Mouse (Mus musculus): ENCODE data around the gene Celf5.

The Celf5 gene

DNA sequence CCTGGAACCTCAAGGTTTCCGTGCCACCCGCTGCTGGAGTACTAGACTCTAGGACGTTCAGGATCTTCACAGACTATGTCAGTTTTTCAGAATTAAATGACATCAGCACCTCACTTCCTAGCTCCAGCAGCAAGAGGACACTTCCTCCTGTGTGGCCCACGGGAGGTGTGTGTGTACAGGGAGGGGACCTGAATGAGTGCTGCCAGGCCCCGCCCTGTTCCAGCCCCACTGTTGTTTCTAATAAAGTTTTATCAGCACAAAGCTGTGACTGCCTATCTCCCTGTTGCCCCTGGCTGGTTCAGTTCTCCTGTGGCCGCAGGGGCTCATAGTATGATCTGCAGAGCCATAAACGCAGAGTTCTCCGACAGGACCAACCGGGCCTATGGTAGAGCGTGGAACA is 8.0 kb downstream of the Celf5 start:
- DNase-seq (ENCODE audit: extremely low spot score, low spot score): no peak

DNA sequence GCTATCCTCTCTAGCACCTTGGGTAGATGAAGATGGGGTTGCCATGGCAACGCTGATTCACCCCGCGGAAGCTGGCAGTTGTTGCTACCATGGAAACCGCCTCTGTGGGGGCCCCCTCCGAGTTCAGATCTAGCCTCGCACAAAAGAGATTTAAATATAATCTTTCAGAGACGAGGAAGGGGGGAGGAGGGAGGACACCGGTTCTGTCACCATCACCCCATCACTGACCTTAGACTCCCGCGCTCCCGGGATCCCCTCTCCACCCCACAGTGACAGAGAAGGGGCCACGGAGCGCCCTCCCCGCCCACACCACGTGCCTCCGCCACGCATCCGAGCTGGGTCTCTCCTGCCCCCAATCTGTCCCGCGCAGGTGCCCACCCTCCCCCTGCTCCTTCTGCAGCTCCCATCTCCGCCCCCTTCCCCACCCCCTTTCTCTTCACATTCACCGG is 9.5 kb downstream of the Celf5 start:
- DNase-seq (ENCODE audit: extremely low spot score, low spot score): peak; percentile 57

DNA sequence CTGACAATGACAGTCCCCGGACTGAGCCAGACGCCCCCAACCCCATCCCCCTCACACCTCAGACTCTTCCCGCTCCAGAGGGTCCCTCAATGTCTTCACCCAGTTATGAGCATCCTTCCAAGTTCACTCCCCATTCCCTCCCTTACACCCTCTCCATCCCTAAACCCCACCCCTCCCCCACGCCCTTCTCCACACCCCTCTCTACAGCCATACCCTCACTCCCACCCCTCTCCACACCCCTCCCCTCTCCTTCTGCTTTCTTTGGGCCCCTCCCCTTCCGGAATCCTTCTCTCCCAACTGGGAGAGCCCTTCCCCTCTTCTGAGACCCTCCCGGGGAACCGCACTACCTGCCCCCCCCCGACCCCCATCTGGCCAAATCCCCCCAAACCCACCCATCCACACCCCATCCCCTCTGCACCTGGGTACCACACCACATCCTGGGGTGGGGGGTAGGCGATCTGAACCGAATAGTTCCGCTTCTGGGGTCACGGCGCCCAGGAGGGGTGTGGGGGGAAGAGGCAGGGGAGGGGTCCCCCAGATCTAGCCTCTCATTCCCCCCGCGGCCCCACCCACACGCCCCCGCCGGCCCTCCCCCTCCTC is 10.0 kb downstream of the Celf5 start:
- no peak for DNase-seq (ENCODE audit: extremely low spot score, low spot score)

DNA sequence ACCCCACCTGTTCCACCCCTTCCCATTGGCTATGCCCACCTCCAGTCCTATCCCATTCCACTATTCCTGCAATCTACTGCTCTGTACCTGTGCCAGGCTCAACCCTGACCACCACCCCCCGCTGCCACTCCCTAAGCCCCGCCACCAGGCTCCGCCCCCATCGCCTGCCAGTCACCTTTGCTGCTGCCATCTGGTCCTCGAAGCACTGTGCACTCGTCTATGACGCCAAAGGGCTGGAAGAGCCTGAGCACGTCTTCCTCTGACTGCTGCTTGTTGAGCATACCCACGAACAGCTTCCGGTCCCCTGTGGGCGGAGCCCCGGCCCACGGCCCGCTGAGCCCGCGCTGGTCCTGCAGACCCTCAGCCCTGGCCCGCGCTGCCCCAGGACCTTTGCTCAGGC is 12.1 kb downstream of the Celf5 start:
- no peak for DNase-seq (ENCODE audit: extremely low spot score, low spot score)

- DNase-seq (ENCODE audit: extremely low spot score, low spot score): no peak
Measured at GRCm38 (mm10) chr10:81469253-81469652, 13.3 kb downstream of the Celf5 start.

DNA sequence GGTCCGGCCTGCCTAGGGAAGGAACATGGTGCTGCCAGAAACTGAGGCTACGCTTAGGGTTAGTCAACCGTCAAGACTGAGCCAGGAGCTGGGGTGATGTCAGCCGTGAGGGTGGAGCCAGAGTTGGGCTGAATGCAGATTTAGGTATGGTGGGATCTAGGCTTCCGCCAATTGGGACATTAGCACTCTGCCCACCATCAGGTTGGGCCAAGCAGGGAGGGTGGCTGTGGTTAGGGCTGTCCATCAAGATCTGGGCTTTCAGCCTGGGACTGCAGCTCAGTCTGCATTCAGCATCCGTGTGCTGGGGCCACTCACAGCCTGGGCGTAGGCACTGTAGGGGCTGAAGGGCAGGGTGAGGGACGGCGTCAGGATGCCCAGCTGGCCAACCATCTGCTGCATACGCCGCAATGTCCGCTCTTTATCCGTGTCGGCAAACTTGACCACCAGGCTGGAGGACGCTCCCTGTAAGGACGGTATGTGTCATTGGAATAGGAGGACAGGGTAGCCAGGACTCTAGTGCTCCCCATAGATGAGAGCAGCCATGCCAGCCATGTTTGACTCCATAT is 14.8 kb downstream of the Celf5 start:
- no peak for DNase-seq (ENCODE audit: extremely low spot score, low spot score)

GRCm38 (mm10) chr10:81466881-81467280 is 15.6 kb downstream of the Celf5 start:
- no peak for DNase-seq (ENCODE audit: extremely low spot score, low spot score)

GRCm38 (mm10) chr10:81466066-81466465 is 16.4 kb downstream of the Celf5 start:
- DNase-seq (ENCODE audit: extremely low spot score, low spot score): no peak

GRCm38 (mm10) chr10:81465265-81465645 is 17.3 kb downstream of the Celf5 start:
- no peak for DNase-seq (ENCODE audit: extremely low spot score, low spot score)

DNA sequence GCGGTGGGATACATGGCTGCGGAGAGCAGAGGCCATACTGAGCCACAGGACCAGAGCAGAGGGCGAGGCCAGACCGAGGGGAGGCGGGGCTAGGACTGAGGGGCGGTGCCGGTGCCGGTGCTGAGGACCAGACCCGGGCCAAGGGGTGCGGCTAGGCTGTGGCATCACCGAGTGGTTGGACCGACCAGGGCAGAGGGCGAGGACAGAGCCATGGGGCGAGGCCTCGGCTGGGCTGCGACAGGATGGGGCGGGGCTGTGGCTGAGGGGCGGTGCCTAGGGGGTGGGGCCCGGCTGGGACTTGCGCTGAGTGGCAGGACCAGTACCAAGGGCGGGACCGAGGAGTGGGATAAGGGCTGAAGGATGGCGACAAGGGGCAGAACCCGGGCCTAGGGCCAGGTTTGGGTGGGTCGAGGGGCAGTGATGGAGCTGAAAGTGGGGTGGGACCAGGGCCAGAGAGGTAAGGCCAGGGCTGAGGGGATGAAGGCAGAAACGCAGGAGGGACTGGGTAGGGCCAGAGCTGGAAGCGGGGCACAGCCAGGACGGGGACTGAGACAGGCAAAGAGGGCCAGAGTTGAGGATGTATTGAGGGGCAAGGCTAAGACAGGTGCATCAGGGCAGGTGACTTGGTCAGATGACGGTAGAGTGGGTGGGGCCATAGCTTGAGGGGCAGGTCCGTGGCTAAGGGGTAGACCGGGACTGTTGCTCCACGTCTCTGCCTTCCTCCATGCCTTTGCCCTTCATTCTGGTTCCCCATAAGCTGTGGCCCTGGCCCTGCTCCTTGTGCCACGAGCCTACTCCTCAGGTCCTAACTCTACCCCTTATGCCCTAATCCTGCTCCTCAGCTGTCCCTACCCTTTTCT is 17.9 kb downstream of the Celf5 start:
- DNase-seq (ENCODE audit: extremely low spot score, low spot score): peak; percentile 77

GRCm38 (mm10) chr10:81463531-81463930 is 19.0 kb downstream of the Celf5 start:
- DNase-seq (ENCODE audit: extremely low spot score, low spot score): peak; percentile 13

DNA sequence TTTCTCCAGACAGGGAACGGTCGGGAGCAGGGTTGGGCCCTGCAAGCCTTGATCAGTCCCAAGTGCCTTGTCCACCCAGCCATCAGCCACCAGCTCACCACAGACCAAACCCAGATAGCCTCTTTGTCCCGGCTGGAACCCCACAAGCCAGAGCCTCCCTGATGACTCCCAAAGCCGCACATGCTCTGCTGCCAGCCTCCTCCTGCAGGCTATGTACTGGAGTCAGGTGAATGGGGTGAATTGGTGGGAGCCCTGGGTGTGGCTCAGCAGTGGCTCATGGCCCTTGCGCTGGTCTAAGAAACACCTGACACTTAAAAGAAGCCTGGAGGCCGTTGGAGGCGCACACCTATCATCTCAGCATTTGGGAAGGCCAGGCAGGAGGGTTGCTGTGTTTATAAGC is 19.6 kb downstream of the Celf5 start:
- no peak for DNase-seq (ENCODE audit: extremely low spot score, low spot score)

DNA sequence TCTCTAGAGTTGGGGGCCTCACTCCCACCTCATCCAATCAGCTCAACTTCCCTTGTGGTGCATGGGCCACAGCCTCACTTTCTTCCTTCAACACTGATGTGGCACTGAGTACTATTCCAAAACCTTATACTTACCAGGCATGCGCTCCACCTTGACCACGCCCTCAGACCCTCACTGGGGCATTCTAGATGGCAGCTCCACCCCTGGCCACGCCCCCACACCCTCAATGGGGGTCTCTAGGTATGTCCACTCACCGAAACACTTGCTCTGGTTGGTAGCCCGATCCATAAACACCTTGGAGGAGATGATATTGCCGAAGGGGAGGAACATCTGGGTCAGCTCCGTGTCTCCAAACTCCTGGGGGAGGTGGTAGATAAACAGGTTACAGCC is 20.1 kb downstream of the Celf5 start:
- no peak for DNase-seq (ENCODE audit: extremely low spot score, low spot score)

DNA sequence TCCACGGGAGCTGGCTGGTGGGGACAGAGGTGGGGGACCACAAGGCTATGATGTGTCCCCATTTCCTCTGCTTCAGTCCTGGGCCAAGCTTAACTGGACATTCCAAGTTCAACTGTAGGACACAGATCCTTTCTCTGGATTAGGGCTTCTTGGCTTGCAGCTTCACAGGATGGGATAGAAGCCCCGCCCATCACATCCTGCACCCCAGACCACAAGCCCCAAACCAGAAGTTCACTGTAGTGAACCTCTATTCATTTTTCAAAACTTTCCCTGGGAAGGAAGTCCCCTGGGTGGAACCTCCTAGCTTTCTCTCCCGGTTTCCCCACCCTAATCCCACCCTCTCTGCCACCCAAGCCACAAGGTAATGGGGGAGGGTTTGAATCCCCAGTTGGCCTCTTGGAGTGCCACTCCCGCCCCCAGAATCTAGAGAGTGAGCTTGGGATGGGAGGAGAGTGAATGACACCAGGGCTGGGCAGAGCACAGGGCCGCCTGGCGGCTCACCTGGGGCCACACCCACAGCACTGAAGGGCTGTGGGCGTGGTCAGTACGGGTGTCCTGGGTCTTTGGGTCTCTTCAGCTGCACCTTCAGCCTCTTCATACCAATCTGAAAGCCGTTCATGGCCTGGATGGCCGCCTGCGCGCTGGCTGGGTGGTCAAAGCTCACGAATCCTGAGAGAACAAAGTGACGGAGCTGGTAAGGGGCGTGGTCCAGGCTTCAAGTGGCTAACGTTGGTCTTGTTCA is 20.7 kb downstream of the Celf5 start:
- no peak for DNase-seq (ENCODE audit: extremely low spot score, low spot score)

DNA sequence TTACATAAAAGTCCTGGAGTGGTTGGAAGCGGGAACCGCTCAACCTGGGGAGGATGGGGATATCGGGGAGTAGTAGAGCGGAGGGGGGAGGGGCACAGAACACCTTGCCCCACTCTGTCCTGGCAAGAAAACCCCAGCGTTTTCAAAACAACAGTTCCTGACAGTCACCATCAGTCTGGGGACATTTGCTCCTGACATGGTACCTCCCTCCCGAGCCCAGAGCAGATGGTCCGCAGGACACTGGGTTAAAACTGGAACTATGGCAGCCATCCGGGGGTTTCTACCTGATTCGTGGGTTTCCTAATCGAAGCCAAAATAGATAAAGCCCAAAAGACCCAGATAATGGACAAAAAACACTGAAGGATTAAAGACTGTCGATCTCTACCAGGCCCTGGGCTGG is 21.6 kb downstream of the Celf5 start:
- no peak for DNase-seq (ENCODE audit: extremely low spot score, low spot score)

DNA sequence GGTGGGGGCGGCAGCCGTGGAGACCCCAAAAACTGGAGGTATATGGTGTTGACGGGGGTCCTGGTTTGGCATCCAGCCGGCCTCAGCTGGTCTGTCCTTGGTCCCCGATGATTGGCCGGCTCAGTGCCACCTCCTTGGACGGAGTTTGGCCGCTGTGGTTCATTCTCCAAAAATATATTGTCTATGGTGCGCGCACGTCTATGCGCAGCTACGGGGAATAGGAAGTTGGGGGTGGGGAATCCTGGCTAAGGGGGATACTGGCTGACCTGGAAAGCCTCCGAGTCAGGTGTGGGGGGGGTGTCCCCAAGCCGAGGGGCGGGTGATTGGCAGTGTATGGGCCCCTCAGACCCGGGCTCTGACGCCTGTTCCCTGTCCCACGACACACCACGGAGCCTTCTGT is 22.0 kb downstream of the Celf5 start:
- no peak for DNase-seq (ENCODE audit: extremely low spot score, low spot score)

DNA sequence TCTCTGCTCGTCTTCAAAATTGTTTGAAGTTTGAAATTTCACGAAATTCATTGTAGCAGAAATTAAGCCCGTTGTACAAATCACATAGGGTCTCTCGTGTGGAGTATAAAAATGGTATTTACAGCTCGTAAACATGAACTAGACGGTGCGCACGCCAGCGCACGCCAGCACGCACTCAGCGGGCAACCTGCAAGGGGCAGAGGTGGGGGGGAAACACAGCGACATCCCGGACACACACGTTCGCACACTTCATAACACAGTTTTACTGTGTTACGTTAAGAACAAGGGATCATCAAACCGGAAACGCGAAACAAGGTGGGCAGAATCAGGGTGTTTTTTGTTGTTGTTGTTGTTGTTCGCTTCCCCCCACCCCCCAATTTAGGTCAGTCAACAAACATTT is 23.1 kb downstream of the Celf5 start:
- no peak for DNase-seq (ENCODE audit: extremely low spot score, low spot score)

GRCm38 (mm10) chr10:81458267-81458666 is 24.2 kb downstream of the Celf5 start:
- no peak for DNase-seq (ENCODE audit: extremely low spot score, low spot score)

GRCm38 (mm10) chr10:81457624-81458023 is 24.9 kb downstream of the Celf5 start:
- DNase-seq (ENCODE audit: extremely low spot score, low spot score): no peak

DNA sequence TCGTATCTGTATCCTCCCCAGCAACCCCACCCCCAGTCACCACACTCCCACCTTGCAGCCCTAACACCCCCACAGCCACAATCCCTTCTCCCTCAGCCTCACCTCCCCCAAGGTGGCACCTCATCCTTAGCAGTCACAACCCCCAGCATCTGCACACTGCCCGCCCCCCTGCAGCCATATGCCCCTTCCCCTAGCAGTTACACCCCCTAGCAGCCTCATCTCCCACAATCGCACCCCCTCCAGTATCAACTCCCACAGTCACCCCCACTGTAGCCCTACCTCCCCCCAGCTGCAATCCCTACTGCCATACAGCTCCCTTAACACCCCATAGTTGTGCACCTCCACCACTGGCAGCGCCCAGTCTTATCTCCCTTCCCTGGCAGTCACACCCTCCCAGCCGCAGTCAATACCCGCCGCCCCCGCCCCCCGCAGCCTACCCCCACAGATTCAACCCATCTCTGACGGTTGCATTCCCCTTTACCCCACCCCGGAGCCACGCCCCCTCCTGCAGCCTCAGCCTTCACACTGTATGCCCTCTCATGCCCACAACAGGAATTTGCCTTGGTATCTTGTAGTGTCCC is 25.4 kb downstream of the Celf5 start:
- no peak for DNase-seq (ENCODE audit: extremely low spot score, low spot score)

DNA sequence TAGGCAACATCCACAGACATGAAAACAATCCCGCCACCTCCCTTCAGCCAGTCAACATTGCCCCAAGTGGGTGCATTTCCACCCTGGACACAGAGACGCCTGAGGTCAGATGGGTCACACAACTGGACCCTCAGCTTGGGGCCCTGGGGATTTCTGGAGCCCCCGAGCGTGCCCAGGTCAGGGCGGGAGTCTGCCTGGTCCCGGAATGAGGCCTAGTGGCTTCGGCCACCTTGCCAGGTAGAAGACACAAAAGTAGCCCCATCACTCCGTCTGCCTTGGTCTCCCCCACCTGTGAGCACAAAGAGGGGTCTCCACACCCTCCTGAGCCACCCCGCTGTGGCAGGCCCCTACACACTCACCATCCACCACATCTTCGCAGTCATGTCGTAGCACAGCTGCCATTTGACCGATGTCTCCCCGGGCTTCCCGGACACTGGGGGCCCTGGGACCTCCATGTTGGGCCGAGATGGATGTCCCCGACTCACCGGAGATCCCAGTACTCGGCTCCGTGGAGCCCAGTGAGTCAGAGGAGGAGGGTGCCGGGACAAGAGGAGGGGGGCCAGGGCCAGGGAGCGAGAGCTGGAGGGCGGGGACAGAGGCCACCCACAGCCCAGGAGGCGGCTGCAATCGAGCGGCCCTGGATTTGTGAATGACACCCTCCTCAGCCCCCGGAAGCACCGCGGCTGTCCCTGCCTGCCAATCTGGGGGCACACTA is 27.2 kb downstream of the Celf5 start, which contains the start of gene Nfic:
TSS of gene Nfic (minus strand) at position 455 of the 715 bp plus-strand sequence.
- no peak for DNase-seq (ENCODE audit: extremely low spot score, low spot score)

Data from neural tube, embryonic 10.5 days (tissue).